1 mouse cellular context compared by ENCODE assay signal in genomic region chr11:65769990-65770389, GRCm38 (mm10).
TF ChIP-seq lines count a peak whose summit lies in the region.

No protein-coding gene starts in this region.

TF ChIP-seq in MEL, 35 proteins besides CTCF, POLR2A, EP300 and RAD21 (continued from another document):
- no peak for TF ChIP-seq KAT2A (conservative IDR thresholded peaks at IDR 0.05; ENCODE audit: low read depth, low read length)
- TF ChIP-seq RCOR1 (IDR thresholded peaks at IDR 0.05; ENCODE audit: low read depth, low read length), result peak; percentile 57; the same call in 1 of the 2 replicates
- TF ChIP-seq TAL1 (IDR thresholded peaks at IDR 0.05; ENCODE audit: low read length), result peak; percentile 62
- no peak for TF ChIP-seq CHD2 (IDR thresholded peaks at IDR 0.05; ENCODE audit: low read length)
